Mouse (Mus musculus) intestine, embryonic 16.5 days (tissue): Measurements from ENCODE around the gene Vgll4. TPM values are rescaled to one million over a fixed set of nuclear protein-coding genes. Genes with fewer than 3 reads are reported as not detected.

Experiments
- ATAC-seq: fragments of 200-750 bp; cut with Nextera tagmentation; 2 replicates; pipeline ENCODE4 v1.8.0; 2017; ENCODE audit warnings: moderate TSS enrichment, moderate library complexity
- H3K27ac ChIP-seq: fragments of 300-500 bp; sonication (generic); 2 replicates; pipeline ENCODE4 v1.5.1; 2014; ENCODE audit warnings: mild to moderate bottlenecking, low read length
- H3K27me3 ChIP-seq: fragments of 300-500 bp; sonication (generic); replicated peaks from 2 replicates; pipeline ENCODE4 v1.6.1; 2014; ENCODE audit warnings: low read length, control low read depth, mixed read lengths; ENCODE audit not compliant: control insufficient read depth, insufficient read depth
- H3K36me3 ChIP-seq: fragments of 300-500 bp; sonication (generic); 2 replicates; pipeline ENCODE4 v1.6.1; 2014; ENCODE audit warnings: low read length, control low read depth; ENCODE audit not compliant: control insufficient read depth, insufficient read depth
- H3K4me1 ChIP-seq: fragments of 300-500 bp; sonication (generic); 2 replicates; pipeline ENCODE4 v1.6.1; 2014; ENCODE audit warnings: low read length, control low read depth, mixed read lengths; ENCODE audit not compliant: control insufficient read depth, insufficient read depth
- H3K4me2 ChIP-seq: fragments of 300-500 bp; sonication (generic); 2 replicates; pipeline ENCODE4 v1.6.1; 2014; ENCODE audit warnings: low read depth, low read length, control low read depth
- H3K4me3 ChIP-seq: fragments of 300-500 bp; sonication (generic); 2 replicates; pipeline ENCODE4 v1.5.1; 2014; ENCODE audit warnings: mild to moderate bottlenecking, low read length
- H3K9ac ChIP-seq: fragments of 300-500 bp; sonication (generic); 2 replicates; pipeline ENCODE4 v1.6.1; 2014; ENCODE audit warnings: low read depth, low read length
- H3K9me3 ChIP-seq: fragments of 300-500 bp; sonication (generic); 2 replicates; pipeline ENCODE4 v1.6.1; 2016; ENCODE audit warnings: low read length, control low read depth; ENCODE audit not compliant: control insufficient read depth
- WGBS: fragments of 180-500 bp; shearing (Covaris S2); extraction: QIAGEN DNeasy Blood & Tissue Kit; methylation state at CpG from one replicate; pipeline ENCODE4 v1.1.7; 2014; 5-methylcytosine and 5-hydroxymethylcytosine counted together
- polyA plus RNA-seq: library from polyadenylated mRNA; unstranded; fragments of >200 nt; fragmentation: Nextera tagmentation; extraction: Ambion mirVana; gene quantifications from 2 replicates; pipeline ENCODE4 v1.2.1, GENCODE M21; 2015

Vgll4 gene
- polyA plus RNA-seq, 1 experiment from 2014 or later, result 75.7 TPM

GRCm38 (mm10) chr6:114812779-114813178 is 157.0 kb downstream of the Vgll4 start:
- Histone ChIP-seq H3K36me3 (no peaks in the 10 kb centered on the region), H3K9ac (no peak overlapping the region), H3K4me1 (0 out of 2 replicates have a peak, but pooled peaks cover 7% of the 10 kb centered on the region), H3K4me3 (no peak overlapping the region), H3K27me3 (no peaks in the 10 kb centered on the region), H3K27ac (no peak overlapping the region), H3K9me3 (no peaks in the 10 kb centered on the region), H3K4me2 (no peak overlapping the region)
- no peak for ATAC-seq
- WGBS, result 85% methylated on average over 4 of the region's 4 CpGs

GRCm38 (mm10) chr6:114812322-114812721 is 157.5 kb downstream of the Vgll4 start:
- Histone ChIP-seq H3K4me3 (no peak overlapping the region), H3K9me3 (no peaks in the 10 kb centered on the region), H3K27ac (no peak overlapping the region), H3K36me3 (no peaks in the 10 kb centered on the region), H3K4me2 (no peak overlapping the region), H3K4me1 (0 out of 2 replicates have a peak, but pooled peaks cover 7% of the 10 kb centered on the region), H3K9ac (no peak overlapping the region), H3K27me3 (no peaks in the 10 kb centered on the region)
- 82% methylated on average over 5 of the region's 5 CpGs for WGBS
- no peak for ATAC-seq

Other genes with a start within 250 kb of the Vgll4 start
- gene Tamm41, start 67.9 kb upstream of the Vgll4 start, polyA plus RNA-seq, result 58.7 and 66.8 TPM in 2 replicates
- gene Syn2, start 164.9 kb upstream of the Vgll4 start, polyA plus RNA-seq, result 0.89 and 1.9 TPM in 2 replicates